Comparison of ENCODE assay signal across 27 mouse cellular contexts in genomic region chr4:138292028-138292427, GRCm38 (mm10). TPM values are rescaled to one million over a fixed set of nuclear protein-coding genes. Genes with fewer than 3 reads are reported as not detected.
DNase-seq lines count a peak whose midpoint lies in the region; ATAC-seq lines count a peak whose summit lies in the region.
"Had no signal": no experiment of that assay in that cellular context is flagged by ENCODE, and none has a peak within 500 bp of the region (broad histone marks: within the 10 kb centered on the region; RNA-seq: fewer than 3 reads in every experiment).

No protein-coding gene starts in this region.

- no peaks in the 10 kb centered on the region for H3K4me1 ChIP-seq in hindbrain, embryonic 14.5 days (replicated peaks; ENCODE audit: control insufficient read depth, insufficient read depth, low read length)
- H3K4me1 ChIP-seq in hindbrain, embryonic 10.5 days (replicated peaks) = peaks cover 14% of the 10 kb centered on the region
- peaks cover 11% of the 10 kb centered on the region; the same call in 1 of the 2 replicates for H3K4me1 ChIP-seq in kidney, embryonic 15.5 days
- H3K4me1 ChIP-seq in intestine, embryonic 15.5 days (replicated peaks) = peaks cover 7% of the 10 kb centered on the region
- peaks cover 7% of the 10 kb centered on the region; the same call in 1 of the 2 replicates for H3K4me1 ChIP-seq in intestine, embryonic 16.5 days (ENCODE audit: control insufficient read depth, insufficient read depth, low read length)
- H3K4me1 ChIP-seq: embryonic facial prominence, embryonic 12.5 days; embryonic facial prominence, embryonic 15.5 days; heart, embryonic 10.5 days had no signal

- 85% methylated on average over 13 of the region's 13 CpGs for WGBS in hindbrain, embryonic 14.5 days
- 90% methylated on average over 13 of the region's 13 CpGs for WGBS in hindbrain, embryonic 10.5 days
- 89% methylated on average over 13 of the region's 13 CpGs for WGBS in kidney, embryonic 15.5 days
- WGBS in intestine, embryonic 15.5 days = 80% methylated on average over 13 of the region's 13 CpGs
- WGBS in intestine, embryonic 16.5 days = 82% methylated on average over 13 of the region's 13 CpGs

- H3K4me3 ChIP-seq in hindbrain, embryonic 14.5 days (replicated peaks; ENCODE audit: low read length) = no peak overlapping the region
- H3K4me3 ChIP-seq in hindbrain, embryonic 10.5 days = no peak overlapping the region
- no peak overlapping the region for H3K4me3 ChIP-seq in kidney, embryonic 15.5 days (replicated peaks)
- H3K4me3 ChIP-seq in intestine, embryonic 15.5 days (replicated peaks) = no peak overlapping the region
- no peak overlapping the region for H3K4me3 ChIP-seq in intestine, embryonic 16.5 days (ENCODE audit: low read length)
- H3K4me3 ChIP-seq: embryonic facial prominence, embryonic 12.5 days; embryonic facial prominence, embryonic 15.5 days; gastrocnemius, adult 2 months; heart, embryonic 10.5 days; hindbrain, embryonic 12.5 days had no signal

- 0 out of 2 replicates have a peak overlapping the region, but pooled peaks have one; percentile 47 for H3K27ac ChIP-seq in hindbrain, embryonic 14.5 days
- H3K27ac ChIP-seq in hindbrain, embryonic 10.5 days = no peak overlapping the region
- peak overlapping the region; percentile 45; the same call in 1 of the 2 replicates for H3K27ac ChIP-seq in kidney, embryonic 15.5 days
- peak overlapping the region; percentile 56 for H3K27ac ChIP-seq in intestine, embryonic 15.5 days
- H3K27ac ChIP-seq in intestine, embryonic 16.5 days (ENCODE audit: low read length) = peak overlapping the region; percentile 69
- H3K27ac ChIP-seq: embryonic facial prominence, embryonic 12.5 days; embryonic facial prominence, embryonic 15.5 days; gastrocnemius, adult 2 months; heart, embryonic 10.5 days; hindbrain, embryonic 12.5 days; hindbrain, postnatal 0 days had no signal

- DNase-seq in hindbrain, embryonic 14.5 days (ENCODE audit: low spot score) = no peak
- no peak for DNase-seq in hindbrain, embryonic 10.5 days (ENCODE audit: low spot score)
- no peak for DNase-seq in kidney, postnatal 36 days
- DNase-seq in right cerebral cortex, postnatal 25 days = no peak
- DNase-seq: adrenal gland, adult 2 months; adrenal gland, postnatal 14 days; cerebellum, adult 11 months; cerebellum, adult 2 months; cerebellum, adult 9-11 months; cerebellum, postnatal 25 days; forebrain, postnatal 0 days; gastrocnemius, adult 2 months; gastrocnemius, postnatal 14 days; heart, adult 18-20 months; heart, postnatal 36 days had no signal

- no peak overlapping the region for H3K4me2 ChIP-seq in hindbrain, embryonic 14.5 days (replicated peaks)
- no peak overlapping the region for H3K4me2 ChIP-seq in kidney, embryonic 15.5 days
- H3K4me2 ChIP-seq in intestine, embryonic 15.5 days (replicated peaks) = no peak overlapping the region
- H3K4me2 ChIP-seq in intestine, embryonic 16.5 days (ENCODE audit: low read depth, low read length) = no peak overlapping the region
- H3K4me2 ChIP-seq: embryonic facial prominence, embryonic 12.5 days; embryonic facial prominence, embryonic 15.5 days; hindbrain, embryonic 12.5 days had no signal

- no peaks in the 10 kb centered on the region for H3K36me3 ChIP-seq in hindbrain, embryonic 14.5 days (replicated peaks; ENCODE audit: control insufficient read depth, insufficient read depth)
- no peaks in the 10 kb centered on the region for H3K36me3 ChIP-seq in hindbrain, embryonic 10.5 days
- no peaks in the 10 kb centered on the region for H3K36me3 ChIP-seq in kidney, embryonic 15.5 days
- no peaks in the 10 kb centered on the region for H3K36me3 ChIP-seq in intestine, embryonic 15.5 days
- H3K36me3 ChIP-seq in intestine, embryonic 16.5 days (ENCODE audit: control insufficient read depth, insufficient read depth, low read length) = no peaks in the 10 kb centered on the region
- H3K36me3 ChIP-seq: embryonic facial prominence, embryonic 12.5 days; embryonic facial prominence, embryonic 15.5 days; heart, embryonic 10.5 days; hindbrain, embryonic 12.5 days had no signal

- no peaks in the 10 kb centered on the region for H3K27me3 ChIP-seq in hindbrain, embryonic 14.5 days (ENCODE audit: control insufficient read depth, insufficient read depth, low read length)
- no peaks in the 10 kb centered on the region for H3K27me3 ChIP-seq in hindbrain, embryonic 10.5 days (ENCODE audit: insufficient read depth, poor library complexity, severe bottlenecking)
- no peaks in the 10 kb centered on the region for H3K27me3 ChIP-seq in kidney, embryonic 15.5 days
- no peaks in the 10 kb centered on the region for H3K27me3 ChIP-seq in intestine, embryonic 15.5 days (replicated peaks)
- H3K27me3 ChIP-seq in intestine, embryonic 16.5 days (replicated peaks; ENCODE audit: control insufficient read depth, insufficient read depth, low read length) = no peaks in the 10 kb centered on the region
- H3K27me3 ChIP-seq: embryonic facial prominence, embryonic 12.5 days had no signal

- H3K9ac ChIP-seq in hindbrain, embryonic 14.5 days = no peak overlapping the region
- H3K9ac ChIP-seq in kidney, embryonic 15.5 days = no peak overlapping the region
- H3K9ac ChIP-seq in intestine, embryonic 15.5 days = no peak overlapping the region
- H3K9ac ChIP-seq in intestine, embryonic 16.5 days (ENCODE audit: low read depth, low read length) = peak overlapping the region; percentile 19; the same call in 1 of the 2 replicates
- H3K9ac ChIP-seq: embryonic facial prominence, embryonic 12.5 days; embryonic facial prominence, embryonic 15.5 days; forebrain, postnatal 0 days; hindbrain, embryonic 12.5 days had no signal

- ATAC-seq in hindbrain, embryonic 14.5 days (ENCODE audit: low FRiP score) = no peak
- no peak for ATAC-seq in kidney, embryonic 15.5 days (replicated peaks; ENCODE audit: low FRiP score)
- ATAC-seq in intestine, embryonic 15.5 days = 0 out of 2 replicates have a peak, but pooled peaks have one; percentile 67
- peak; percentile 55 for ATAC-seq in intestine, embryonic 16.5 days
- ATAC-seq: CD4-positive, CD25-positive, alpha-beta regulatory T cell, adult 4 months; forebrain, embryonic 14.5 days; forebrain, postnatal 0 days; hindbrain, postnatal 0 days; inflammation-experienced regulatory T-cells, adult 6 months had no signal

- no peaks in the 10 kb centered on the region for H3K9me3 ChIP-seq in hindbrain, embryonic 14.5 days (ENCODE audit: control insufficient read depth, low read length)
- H3K9me3 ChIP-seq in hindbrain, embryonic 10.5 days = no peaks in the 10 kb centered on the region
- H3K9me3 ChIP-seq in kidney, embryonic 15.5 days (replicated peaks) = no peaks in the 10 kb centered on the region
- no peaks in the 10 kb centered on the region for H3K9me3 ChIP-seq in intestine, embryonic 15.5 days
- peaks cover 5% of the 10 kb centered on the region; the same call in 1 of the 2 replicates for H3K9me3 ChIP-seq in intestine, embryonic 16.5 days (ENCODE audit: control insufficient read depth, low read length)
- H3K9me3 ChIP-seq: embryonic facial prominence, embryonic 12.5 days; embryonic facial prominence, embryonic 15.5 days; heart, embryonic 10.5 days; hindbrain, embryonic 12.5 days had no signal

RNA-seq across cellular contexts. Expression of gene Ddost, which starts 12.5 kb away (rescaled TPM):
- polyA plus RNA-seq in hindbrain, embryonic 14.5 days (2014; fragmentation: Nextera tagmentation; extraction: Ambion mirVana) = 197 and 208 TPM in 2 replicates
- polyA plus RNA-seq in hindbrain, embryonic 10.5 days (2016; fragmentation: Nextera tagmentation; extraction: Ambion mirVana) = 274 and 292 TPM in 2 replicates
- 365 and 386 TPM in 2 replicates for polyA plus RNA-seq in kidney, embryonic 15.5 days (2015; fragmentation: Nextera tagmentation; extraction: Ambion mirVana)
- polyA plus RNA-seq in intestine, embryonic 15.5 days (2015; fragmentation: Nextera tagmentation; extraction: Ambion mirVana) = 379 and 414 TPM in 2 replicates
- 415 and 427 TPM in 2 replicates for polyA plus RNA-seq in intestine, embryonic 16.5 days (2015; fragmentation: Nextera tagmentation; extraction: Ambion mirVana)

RNA-seq across cellular contexts. Expression of gene Pink1, which starts 34.1 kb away (rescaled TPM):
- 53.4 and 57.4 TPM in 2 replicates for polyA plus RNA-seq in hindbrain, embryonic 14.5 days (2014; fragmentation: Nextera tagmentation; extraction: Ambion mirVana)
- polyA plus RNA-seq in hindbrain, embryonic 10.5 days (2016; fragmentation: Nextera tagmentation; extraction: Ambion mirVana) = 35.0 and 52.2 TPM in 2 replicates
- 47.5 and 50.3 TPM in 2 replicates for polyA plus RNA-seq in kidney, embryonic 15.5 days (2015; fragmentation: Nextera tagmentation; extraction: Ambion mirVana)
- polyA plus RNA-seq in intestine, embryonic 15.5 days (2015; fragmentation: Nextera tagmentation; extraction: Ambion mirVana) = 35.9 and 36.1 TPM in 2 replicates
- 30.7 and 38.9 TPM in 2 replicates for polyA plus RNA-seq in intestine, embryonic 16.5 days (2015; fragmentation: Nextera tagmentation; extraction: Ambion mirVana)

RNA-seq across cellular contexts. Expression of gene Kif17, which starts 41.8 kb away (rescaled TPM):
- polyA plus RNA-seq in hindbrain, embryonic 14.5 days (2014; fragmentation: Nextera tagmentation; extraction: Ambion mirVana) = 2.7 and 3.2 TPM in 2 replicates
- 0.63 and 0.75 TPM in 2 replicates for polyA plus RNA-seq in hindbrain, embryonic 10.5 days (2016; fragmentation: Nextera tagmentation; extraction: Ambion mirVana)
- polyA plus RNA-seq in kidney, embryonic 15.5 days (2015; fragmentation: Nextera tagmentation; extraction: Ambion mirVana) = 1.6 and 2.0 TPM in 2 replicates
- 0.83 and 0.95 TPM in 2 replicates for polyA plus RNA-seq in intestine, embryonic 15.5 days (2015; fragmentation: Nextera tagmentation; extraction: Ambion mirVana)
- polyA plus RNA-seq in intestine, embryonic 16.5 days (2015; fragmentation: Nextera tagmentation; extraction: Ambion mirVana) = 1.0 and 1.3 TPM in 2 replicates
- polyA plus RNA-seq: forebrain, embryonic 11.5 days; inflammation-experienced regulatory T-cells, adult 6 months had no signal

RNA-seq across cellular contexts. Expression of gene Sh2d5, which starts 41.8 kb away (rescaled TPM):
- 12.0 and 13.1 TPM in 2 replicates for polyA plus RNA-seq in hindbrain, embryonic 14.5 days (2014; fragmentation: Nextera tagmentation; extraction: Ambion mirVana)
- polyA plus RNA-seq in hindbrain, embryonic 10.5 days (2016; fragmentation: Nextera tagmentation; extraction: Ambion mirVana) = 1.3 and 2.4 TPM in 2 replicates
- polyA plus RNA-seq in kidney, embryonic 15.5 days (2015; fragmentation: Nextera tagmentation; extraction: Ambion mirVana) = 0.42 and 0.77 TPM in 2 replicates
- polyA plus RNA-seq in intestine, embryonic 15.5 days (2015; fragmentation: Nextera tagmentation; extraction: Ambion mirVana) = 0.62 and 0.69 TPM in 2 replicates
- polyA plus RNA-seq in intestine, embryonic 16.5 days (2015; fragmentation: Nextera tagmentation; extraction: Ambion mirVana) = 0.50 and 0.54 TPM in 2 replicates

Comparison
In these comparisons a context has a peak if more than half of its experiments do, and no peak if none do; other contexts are left out.
1. ATAC-seq: peak in intestine, embryonic 15.5 days (single experiment) and intestine, embryonic 16.5 days (single experiment); none in hindbrain, embryonic 14.5 days (single experiment) and kidney, embryonic 15.5 days (single experiment).